Mouse (Mus musculus): Measurements from ENCODE around the gene Slc37a2. TPM values are rescaled to one million over a fixed set of nuclear protein-coding genes. Genes with fewer than 3 reads are reported as not detected.

Gene Slc37a2
- total RNA-seq, 1 experiment from 2014 or later, result 58.6 TPM

DNA sequence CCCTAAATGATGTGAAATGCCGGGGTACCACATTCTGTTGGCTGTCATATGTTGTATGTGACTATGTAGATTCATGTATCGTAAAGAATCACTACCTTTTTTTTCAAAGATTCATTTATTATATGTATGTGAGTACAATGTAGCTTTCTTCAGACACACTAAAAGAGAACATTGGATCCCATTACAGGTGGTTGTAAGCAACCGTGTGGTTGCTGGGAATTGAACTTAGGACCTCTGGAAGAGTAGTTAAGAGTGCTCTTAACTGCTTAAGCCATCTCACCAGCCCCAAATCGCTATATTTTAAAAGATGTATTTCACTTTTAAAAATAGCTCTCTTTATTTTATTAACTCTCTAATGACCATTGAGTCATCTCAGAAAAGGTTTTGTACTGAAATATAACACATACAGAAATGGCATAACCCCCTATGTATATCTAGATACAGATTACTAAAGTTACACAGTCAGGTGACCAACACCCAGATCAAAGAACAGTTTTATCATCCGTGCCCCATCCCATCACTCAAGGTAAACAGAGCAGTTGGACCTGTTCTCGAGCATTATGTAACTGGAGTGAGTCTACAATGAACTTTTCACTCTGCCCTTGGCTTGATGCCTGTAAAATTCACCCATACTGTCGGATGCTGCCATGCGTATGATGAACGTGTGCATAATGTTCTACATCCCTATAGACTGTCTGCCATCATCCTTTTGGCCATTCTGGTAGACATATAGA is 41.0 kb downstream of the Slc37a2 start:
- DNase-seq, result no peak

DNA sequence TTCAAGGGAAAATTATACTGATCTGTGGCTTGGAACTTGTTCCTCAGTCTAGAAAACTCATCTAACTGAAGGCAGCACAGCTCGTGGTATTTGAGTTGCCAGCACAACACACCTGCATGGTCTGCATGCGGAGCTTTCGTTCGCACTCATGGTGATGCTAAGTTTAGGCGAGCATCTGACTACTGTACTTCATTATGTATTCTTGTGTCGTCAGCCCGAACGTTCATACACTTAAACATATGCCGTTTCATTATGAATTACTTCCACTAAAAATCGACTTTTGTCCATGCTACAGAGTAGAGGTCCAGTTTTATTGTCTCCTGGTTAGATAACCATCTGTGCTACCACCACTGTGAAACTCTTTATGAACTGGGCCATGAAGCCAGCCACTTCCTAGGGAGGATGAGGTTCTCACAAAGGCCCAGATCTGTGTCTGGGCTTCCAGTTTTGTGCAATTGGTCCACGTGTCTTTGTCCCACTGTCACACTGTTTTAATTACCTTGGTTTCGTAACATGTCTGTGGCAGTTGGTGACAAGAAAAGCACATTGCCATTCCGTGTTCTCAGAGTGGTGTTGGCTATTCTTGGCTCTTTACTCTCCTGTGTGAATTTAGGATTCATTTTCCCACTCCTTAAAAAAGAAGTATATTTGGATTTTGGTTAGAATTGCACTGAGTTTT is 42.3 kb downstream of the Slc37a2 start:
- DNase-seq, result no peak

DNA sequence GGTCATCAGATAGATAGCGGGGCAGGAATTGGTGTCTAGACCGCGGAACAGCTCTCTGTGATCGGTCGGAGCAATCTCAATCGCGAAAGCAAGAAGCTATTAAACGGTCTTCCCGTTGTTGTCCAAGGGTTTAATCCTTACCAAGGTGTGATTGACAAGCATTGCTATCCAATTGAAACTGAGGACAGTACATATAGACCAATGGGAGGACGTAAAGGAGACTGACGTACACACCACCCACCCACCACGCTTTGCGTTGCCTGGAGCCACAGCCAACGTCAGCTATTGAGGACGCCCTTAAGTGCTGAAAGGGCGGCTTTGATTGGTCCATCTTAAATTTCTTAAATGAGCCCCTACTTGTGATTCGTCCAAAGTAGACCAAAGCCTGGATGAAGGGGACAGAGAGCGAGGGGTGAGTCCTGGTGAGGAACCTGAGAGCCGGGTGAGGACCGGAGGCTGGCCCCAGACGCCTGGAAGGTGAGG is 47.6 kb downstream of the Slc37a2 start, which contains the start of gene Tmem218:
Gene Tmem218, plus strand, starts transcription at position 295 of the 483 bp plus-strand sequence.
- DNase-seq, result peak; percentile 81

DNA sequence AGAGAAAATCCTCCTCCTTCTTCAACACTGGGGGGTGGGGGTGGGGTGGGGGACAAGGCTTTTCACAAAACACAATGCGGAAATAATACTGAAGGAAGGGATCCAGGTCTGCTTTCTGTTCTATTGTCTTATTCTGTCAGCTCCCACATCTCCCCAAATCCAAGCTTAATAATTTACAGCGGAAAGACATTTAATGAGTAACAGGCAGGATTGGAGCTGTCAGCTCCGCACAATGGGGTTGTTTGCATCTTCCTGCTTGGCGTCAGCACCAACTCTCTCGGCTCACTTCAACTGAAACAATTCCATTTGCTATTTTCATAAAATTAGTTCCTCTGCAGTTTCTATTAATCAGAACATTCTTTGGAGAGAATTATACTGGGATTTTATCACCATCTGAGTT is 51.7 kb downstream of the Slc37a2 start:
- no peak for DNase-seq

DNA sequence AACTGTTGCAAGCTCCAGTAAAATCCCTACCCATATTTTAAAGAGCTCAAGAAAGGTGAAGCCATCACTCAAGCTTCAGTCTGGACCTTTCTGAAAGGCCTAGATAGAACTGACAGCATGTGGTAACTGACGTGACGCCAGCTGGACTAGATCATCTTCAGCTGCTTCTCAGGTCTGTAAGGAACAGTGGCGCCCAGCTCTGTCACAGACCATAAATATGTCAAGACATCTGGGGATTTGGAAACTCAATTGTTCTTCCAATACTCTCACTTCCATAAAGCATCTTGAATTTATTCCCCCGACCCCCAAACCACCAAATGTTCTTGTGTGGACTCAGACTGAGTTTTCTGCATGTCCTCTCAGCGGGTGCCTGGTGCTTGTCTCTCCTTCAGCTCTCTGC is 55.1 kb downstream of the Slc37a2 start:
- DNase-seq, result no peak

DNA sequence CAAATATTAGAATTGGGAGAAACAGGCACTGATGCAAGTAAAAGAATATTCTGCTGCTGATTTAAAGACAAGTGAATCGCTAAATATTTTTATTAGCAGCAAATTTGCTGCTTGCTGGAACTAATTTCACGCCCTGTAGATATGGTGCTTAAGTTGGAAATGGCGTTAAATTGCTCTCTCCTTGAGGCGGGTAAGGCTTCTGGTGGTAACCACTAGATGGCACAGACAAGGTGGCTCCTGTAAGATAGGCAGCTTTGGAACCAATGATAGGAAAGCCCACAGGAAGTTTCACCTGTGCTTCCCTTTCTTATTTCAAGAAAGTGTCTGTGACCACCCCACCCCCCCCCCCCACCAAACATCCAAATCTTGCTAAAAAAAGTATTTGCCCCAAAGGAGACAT is 58.5 kb downstream of the Slc37a2 start:
- no peak for DNase-seq

DNA sequence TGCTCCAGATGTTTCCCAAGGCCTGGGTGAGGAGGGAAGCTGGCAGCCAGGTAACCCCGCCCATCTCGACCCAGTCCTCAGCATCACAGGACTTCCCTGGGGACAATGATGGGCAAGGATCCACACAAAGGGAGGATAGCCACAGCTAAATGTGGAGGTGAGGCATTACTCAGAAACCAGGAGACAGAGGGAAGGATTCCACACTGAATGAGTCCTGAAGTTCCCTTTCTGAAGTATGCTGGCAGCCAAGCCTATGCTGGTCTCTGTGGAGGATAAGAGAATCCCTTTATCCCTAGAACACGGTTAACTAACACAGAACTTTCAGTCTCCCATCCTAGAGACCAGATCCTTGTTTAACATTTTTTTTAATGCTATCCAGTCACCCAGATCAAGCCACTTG is 67.5 kb downstream of the Slc37a2 start:
- no peak for DNase-seq

DNA sequence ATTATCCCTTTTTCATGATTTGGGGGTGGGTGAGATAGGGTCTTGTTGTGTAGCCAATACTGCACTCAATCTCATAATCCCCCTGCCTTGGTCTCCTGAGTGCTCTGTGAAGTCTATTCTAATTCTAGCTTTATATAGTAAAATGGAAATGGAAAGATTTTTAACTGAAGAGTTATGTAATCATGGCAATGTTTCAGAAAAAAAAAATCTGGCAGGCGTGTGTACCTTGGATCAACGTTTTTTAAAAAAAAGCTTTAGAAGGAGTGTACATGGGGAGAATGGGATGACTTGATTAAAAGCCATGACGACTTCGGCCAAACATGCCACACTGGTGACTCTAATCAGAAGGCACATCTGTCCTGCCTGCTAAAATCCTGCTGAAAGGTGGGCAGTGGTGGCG is 68.1 kb downstream of the Slc37a2 start:
- DNase-seq, result no peak

DNA sequence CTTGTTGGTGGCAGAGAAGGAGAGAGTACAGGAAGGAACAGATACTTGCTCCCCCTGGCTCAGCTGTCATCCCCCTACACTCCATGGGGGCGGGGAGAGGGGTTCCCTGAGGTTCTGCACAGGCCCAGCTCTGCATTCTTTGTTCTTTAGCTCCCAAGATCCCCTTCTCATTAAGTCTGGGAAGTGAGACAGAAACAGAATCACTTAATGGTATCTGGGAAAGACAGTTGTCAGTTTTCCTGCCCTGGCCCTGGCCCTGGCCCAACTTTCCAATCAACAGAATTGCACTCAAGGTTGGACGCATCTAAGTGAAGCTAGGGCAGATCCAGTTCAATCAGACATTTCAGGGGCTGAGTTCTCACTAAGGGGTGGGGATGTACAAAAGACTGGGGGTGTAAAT is 72.4 kb downstream of the Slc37a2 start:
- DNase-seq, result peak; percentile 8

DNA sequence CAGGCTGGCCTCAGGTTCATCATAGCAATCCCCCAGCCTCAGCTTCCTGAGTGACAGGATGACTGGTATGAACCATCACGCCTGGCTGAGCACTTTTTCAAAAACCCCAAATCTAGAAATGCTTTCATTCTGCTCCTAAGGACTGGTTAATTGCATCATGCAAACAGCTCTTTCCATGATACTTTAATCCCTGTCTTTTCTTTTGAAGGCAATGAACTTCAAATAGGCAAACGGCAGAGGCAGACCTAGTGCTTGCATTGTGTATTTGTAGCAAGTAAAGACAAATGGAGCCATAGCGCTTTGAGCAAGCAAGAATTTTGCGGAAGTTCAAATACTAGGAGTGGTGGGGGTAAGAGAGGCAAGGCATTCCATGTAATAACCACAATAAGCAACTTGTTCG is 73.9 kb downstream of the Slc37a2 start:
- no peak for DNase-seq

DNA sequence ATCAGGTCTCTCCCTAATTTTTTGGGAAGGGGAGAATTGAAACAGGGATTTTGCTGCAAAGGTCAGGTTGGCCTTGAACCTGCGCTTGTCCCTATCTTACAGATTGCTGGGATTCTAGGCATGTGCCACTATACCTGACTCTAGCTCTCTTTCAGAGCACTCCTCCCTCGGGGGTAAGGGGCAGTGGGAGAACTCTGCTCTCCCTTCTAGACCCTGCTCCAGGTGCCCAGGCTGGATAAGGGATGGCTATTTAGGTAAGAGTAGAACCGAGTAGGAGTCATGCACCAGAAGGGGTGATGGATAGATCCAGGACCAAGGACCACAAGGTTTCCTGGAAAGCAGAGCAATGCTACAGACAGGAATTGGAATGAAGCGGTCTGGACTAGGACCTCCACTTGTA is 75.9 kb downstream of the Slc37a2 start:
- DNase-seq, result no peak

DNA sequence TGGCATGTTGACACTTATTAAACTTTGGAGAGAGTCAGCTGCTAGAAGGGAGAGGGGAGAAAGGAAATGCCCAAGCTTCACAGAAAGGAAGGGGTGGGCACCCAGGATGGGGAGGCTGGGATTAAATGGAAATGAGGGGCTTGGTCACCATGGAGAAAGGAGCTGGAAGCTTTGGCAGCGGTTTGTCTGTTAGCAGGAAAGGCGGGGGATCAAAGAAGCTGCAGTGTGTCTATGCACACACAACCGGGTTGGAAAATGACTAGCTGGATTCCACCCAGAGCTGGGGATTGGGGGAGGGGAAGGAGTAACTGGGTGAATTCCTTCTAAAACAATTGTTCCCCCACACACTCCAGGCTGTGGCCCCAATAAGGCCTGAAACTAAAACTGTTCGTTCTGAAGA is 76.6 kb downstream of the Slc37a2 start:
- DNase-seq, result no peak

Other genes starting within 250 kb of the Slc37a2 start
- gene Pknox2, start 108.3 kb downstream of the Slc37a2 start, total RNA-seq (2021), result 1.9 and 2.2 TPM in 2 replicates
- gene Tmem218, start 47.5 kb downstream of the Slc37a2 start, total RNA-seq (2021), result 4.5 and 4.7 TPM in 2 replicates
- gene Ccdc15, start 92.7 kb upstream of the Slc37a2 start, total RNA-seq (2021), result 3.9 and 4.6 TPM in 2 replicates
- gene Hepacam, start 111.6 kb upstream of the Slc37a2 start, total RNA-seq (2021), result 0.18 TPM in 1 of 2 replicates, not detected in the other
- gene Robo4, start 146.2 kb upstream of the Slc37a2 start, total RNA-seq (2021), result 22.8 and 32.7 TPM in 2 replicates
- 0.70 and 1.8 TPM in 2 replicates for gene Robo3, start 177.5 kb upstream of the Slc37a2 start, total RNA-seq (2021)
- gene Msantd2, start 233.6 kb upstream of the Slc37a2 start, total RNA-seq (2021), result 26.8 and 28.7 TPM in 2 replicates